ENCODE assay signal across 8 mouse cellular contexts in genomic region chr9:110732623-110733022, GRCm38 (mm10). TPM values are rescaled to one million over a fixed set of nuclear protein-coding genes. Genes with fewer than 3 reads are reported as not detected.
DNase-seq lines count a peak whose midpoint lies in the region; ATAC-seq and TF ChIP-seq lines count a peak whose summit lies in the region.

No protein-coding gene starts in this region.

- no peaks in the 10 kb centered on the region for H3K36me3 ChIP-seq in hindbrain, postnatal 0 days (ENCODE audit: insufficient read depth, low read length)
- peaks cover 17% of the 10 kb centered on the region; the same call in 1 of the 2 replicates for H3K36me3 ChIP-seq in limb, embryonic 15.5 days
- no peaks in the 10 kb centered on the region for H3K36me3 ChIP-seq in midbrain, embryonic 16.5 days (ENCODE audit: control insufficient read depth, insufficient read depth, low read length)
- H3K36me3 ChIP-seq in stomach, embryonic 15.5 days = no peaks in the 10 kb centered on the region

- peak overlapping the region; percentile 26; the same call in 1 of the 2 replicates for H3K27ac ChIP-seq in hindbrain, postnatal 0 days
- peak overlapping the region; percentile 80 for H3K27ac ChIP-seq in limb, embryonic 15.5 days
- H3K27ac ChIP-seq in midbrain, embryonic 16.5 days (ENCODE audit: low read length) = no peak overlapping the region
- H3K27ac ChIP-seq in stomach, embryonic 15.5 days = peak overlapping the region; percentile 76

- peaks cover 8% of the 10 kb centered on the region for H3K4me1 ChIP-seq in hindbrain, postnatal 0 days (ENCODE audit: insufficient read depth, low read length)
- peaks cover 93% of the 10 kb centered on the region for H3K4me1 ChIP-seq in limb, embryonic 15.5 days
- peaks cover 13% of the 10 kb centered on the region for H3K4me1 ChIP-seq in midbrain, embryonic 16.5 days (ENCODE audit: control insufficient read depth, insufficient read depth, low read length)
- peaks cover 27% of the 10 kb centered on the region for H3K4me1 ChIP-seq in stomach, embryonic 15.5 days

- under 1% methylated on average over 26 of the region's 26 CpGs for WGBS in hindbrain, postnatal 0 days
- under 1% methylated on average over 26 of the region's 26 CpGs for WGBS in limb, embryonic 15.5 days
- WGBS in midbrain, embryonic 16.5 days = under 1% methylated on average over 26 of the region's 26 CpGs
- WGBS in stomach, embryonic 15.5 days = under 1% methylated on average over 26 of the region's 26 CpGs

- ATAC-seq in hindbrain, postnatal 0 days = peak; percentile 87
- peak; percentile 86 for ATAC-seq in limb, embryonic 15.5 days (ENCODE audit: insufficient number of reproducible peaks, low FRiP score, low TSS enrichment, low read depth)
- ATAC-seq in midbrain, embryonic 16.5 days = peak; percentile 65
- ATAC-seq in stomach, embryonic 15.5 days (ENCODE audit: insufficient read depth, low FRiP score, low read depth) = peak; percentile 91

- peak overlapping the region; percentile 73 for H3K4me2 ChIP-seq in hindbrain, postnatal 0 days (ENCODE audit: low read depth, low read length)
- H3K4me2 ChIP-seq in limb, embryonic 15.5 days = peak overlapping the region; percentile 58
- H3K4me2 ChIP-seq in midbrain, embryonic 16.5 days (ENCODE audit: low read length) = peak overlapping the region; percentile 78
- H3K4me2 ChIP-seq in stomach, embryonic 15.5 days = peak overlapping the region; percentile 71

- 0 out of 2 replicates have a peak, but pooled peaks cover 2% of the 10 kb centered on the region for H3K27me3 ChIP-seq in hindbrain, postnatal 0 days (ENCODE audit: insufficient read depth, low read length)
- peaks cover 13% of the 10 kb centered on the region for H3K27me3 ChIP-seq in limb, embryonic 15.5 days
- peaks cover 4% of the 10 kb centered on the region; the same call in 1 of the 2 replicates for H3K27me3 ChIP-seq in midbrain, embryonic 16.5 days (ENCODE audit: control insufficient read depth, insufficient read depth, low read depth, low read length)
- 0 out of 2 replicates have a peak, but pooled peaks cover 8% of the 10 kb centered on the region for H3K27me3 ChIP-seq in stomach, embryonic 15.5 days (replicated peaks)

- H3K9me3 ChIP-seq in hindbrain, postnatal 0 days (ENCODE audit: low read length) = no peaks in the 10 kb centered on the region
- H3K9me3 ChIP-seq in limb, embryonic 15.5 days = no peaks in the 10 kb centered on the region
- no peaks in the 10 kb centered on the region for H3K9me3 ChIP-seq in midbrain, embryonic 16.5 days (replicated peaks; ENCODE audit: control insufficient read depth, low read length, poor library complexity, severe bottlenecking)
- no peaks in the 10 kb centered on the region for H3K9me3 ChIP-seq in stomach, embryonic 15.5 days

- peak overlapping the region; percentile 41 for H3K4me3 ChIP-seq in hindbrain, postnatal 0 days (ENCODE audit: low read length)
- peak overlapping the region; percentile 33 for H3K4me3 ChIP-seq in limb, embryonic 15.5 days
- peak overlapping the region; percentile 41 for H3K4me3 ChIP-seq in midbrain, embryonic 16.5 days (ENCODE audit: low read depth, low read length)
- peak overlapping the region; percentile 33 for H3K4me3 ChIP-seq in stomach, embryonic 15.5 days (replicated peaks)

- no peak for TF ChIP-seq POLR2A in brain, embryonic 14.5 days (IDR thresholded peaks at IDR 0.05; ENCODE audit: borderline replicate concordance, extremely low read depth, insufficient read depth, insufficient read length, poor library complexity, severe bottlenecking)

- DNase-seq in cerebellum, postnatal 10 days = peak; percentile 63 to 80
- no peak for DNase-seq in cerebellum, adult 8-10 months
- peak; percentile 83 for DNase-seq in brain, embryonic 14.5 days (ENCODE audit: low read depth)
- DNase-seq in gastrocnemius, postnatal 10 days = peak; percentile 74
- DNase-seq in hindbrain, postnatal 0 days (ENCODE audit: low spot score) = peak; percentile 88

- 0 out of 2 replicates have a peak overlapping the region, but pooled peaks have one; percentile 21 for H3K9ac ChIP-seq in hindbrain, postnatal 0 days (replicated peaks; ENCODE audit: low read length)
- H3K9ac ChIP-seq in limb, embryonic 15.5 days = no peak overlapping the region
- peak overlapping the region; percentile 23; the same call in 1 of the 2 replicates for H3K9ac ChIP-seq in midbrain, embryonic 16.5 days (ENCODE audit: low read depth, low read length)
- H3K9ac ChIP-seq in stomach, embryonic 15.5 days = no peak overlapping the region

- no peak for TF ChIP-seq CTCF in brain, embryonic 14.5 days (IDR thresholded peaks at IDR 0.05; ENCODE audit: borderline replicate concordance, extremely low read depth, insufficient read depth, insufficient read length)
- no peak for TF ChIP-seq CTCF in hindbrain, postnatal 0 days (IDR thresholded peaks at IDR 0.05; ENCODE audit: low read depth)

RNA-seq across cellular contexts. Expression of gene Myl3, which starts 9.0 kb away (rescaled TPM):
- 0.30 and 0.37 TPM in 2 replicates for polyA plus RNA-seq in brain, embryonic 14.5 days (2012; rRNA removed)
- 100 to 1,000 TPM; 260 to 321 TPM for total RNA-seq in gastrocnemius, postnatal 10 days (2021)
- total RNA-seq in hindbrain, postnatal 0 days (2014; rRNA removed) = 0.72 TPM in 1 of 2 replicates, not detected in the other
- 0.65 and 0.89 TPM in 2 replicates for polyA plus RNA-seq in hindbrain, postnatal 0 days (2015; fragmentation: Nextera tagmentation; extraction: Ambion mirVana)
- polyA plus RNA-seq in limb, embryonic 15.5 days (2015; fragmentation: Nextera tagmentation; extraction: Ambion mirVana) = 16.3 and 125 TPM in 2 replicates
- 0.39 and 0.48 TPM in 2 replicates for polyA plus RNA-seq in midbrain, embryonic 16.5 days (2015; fragmentation: Nextera tagmentation; extraction: Ambion mirVana)
- polyA plus RNA-seq in stomach, embryonic 15.5 days (2015; fragmentation: Nextera tagmentation; extraction: Ambion mirVana) = 2.6 and 2.7 TPM in 2 replicates

RNA-seq across cellular contexts. Expression of gene Pth1r, which starts 14.3 kb away (rescaled TPM):
- polyA plus RNA-seq in brain, embryonic 14.5 days (2012; rRNA removed) = 18.0 and 24.2 TPM in 2 replicates
- 10 to 100 TPM in 1 of 2 experiments, 1 to 10 TPM in 1; 4.1 to 11.8 TPM for total RNA-seq in gastrocnemius, postnatal 10 days (2021)
- total RNA-seq in hindbrain, postnatal 0 days (2014; rRNA removed) = 27.7 and 29.2 TPM in 2 replicates
- 11.7 and 12.5 TPM in 2 replicates for polyA plus RNA-seq in hindbrain, postnatal 0 days (2015; fragmentation: Nextera tagmentation; extraction: Ambion mirVana)
- polyA plus RNA-seq in limb, embryonic 15.5 days (2015; fragmentation: Nextera tagmentation; extraction: Ambion mirVana) = 82.6 and 110 TPM in 2 replicates
- 6.1 and 8.0 TPM in 2 replicates for polyA plus RNA-seq in midbrain, embryonic 16.5 days (2015; fragmentation: Nextera tagmentation; extraction: Ambion mirVana)
- polyA plus RNA-seq in stomach, embryonic 15.5 days (2015; fragmentation: Nextera tagmentation; extraction: Ambion mirVana) = 23.9 and 24.3 TPM in 2 replicates

Comparison
In these comparisons a context has a peak if more than half of its experiments do, and no peak if none do; other contexts are left out.
1. H3K9ac ChIP-seq: peak in hindbrain, postnatal 0 days (single experiment) and midbrain, embryonic 16.5 days (single experiment); none in limb, embryonic 15.5 days (single experiment) and stomach, embryonic 15.5 days (single experiment).
2. Peak in every context shown above with its lines, with median percentiles within 50 percentile points of each other: ATAC-seq, H3K4me2 ChIP-seq and H3K4me3 ChIP-seq.